Mouse (Mus musculus): ENCODE results near the gene 3110070M22Rik. TPM values are rescaled to one million over a fixed set of nuclear protein-coding genes. Genes with fewer than 3 reads are reported as not detected.

3110070M22Rik gene
- polyA plus RNA-seq (2021; fragmentation: Nextera tagmentation): 3.8 and 4.6 TPM in 2 replicates
- long read RNA-seq, experiment 1, partial matches to known transcripts: 0 of 4 reads
- long read RNA-seq, experiment 1, other reads (novel, unspliced or antisense): 1 of 4 reads
- long read RNA-seq, experiment 2, partial matches to known transcripts: 0 of 3 reads
- long read RNA-seq, experiment 2, other reads (novel, unspliced or antisense): 0 of 3 reads

DNA sequence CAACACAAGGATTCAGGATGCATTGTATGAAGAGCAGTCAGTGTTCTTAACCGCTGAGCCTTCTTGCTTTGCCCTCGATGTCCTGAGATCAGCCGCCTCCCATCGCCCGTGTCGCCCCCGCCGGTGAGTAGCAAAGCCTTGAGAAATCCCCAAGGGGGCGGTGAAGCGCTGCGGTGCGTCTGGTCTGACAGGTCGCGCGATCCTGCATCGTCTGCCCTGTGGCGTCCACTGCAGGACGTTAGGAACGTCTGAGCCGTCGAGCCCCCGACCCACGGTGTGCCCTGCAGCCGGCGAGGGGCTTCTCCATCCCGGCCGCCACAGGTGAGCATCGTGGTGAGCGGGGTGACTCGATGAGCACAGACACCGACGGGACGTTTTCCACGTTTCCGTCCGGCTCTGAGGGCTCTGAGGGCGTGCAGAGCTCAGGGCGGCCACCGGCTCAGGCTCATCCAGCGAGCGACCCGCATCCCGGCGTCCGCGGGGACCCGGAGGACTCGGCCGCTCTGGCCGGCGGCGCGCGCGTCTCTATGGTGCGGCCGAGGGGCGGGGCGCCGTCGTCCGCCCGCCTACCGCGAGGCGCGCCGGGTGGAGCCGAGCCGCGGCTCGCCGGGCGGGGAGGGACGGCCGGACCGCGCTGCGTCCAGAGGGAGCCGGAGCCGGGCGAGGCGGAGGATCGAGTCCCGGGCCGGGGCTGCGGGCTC is at the start of gene 3110070M22Rik, which contains the start of gene Tmem267:
3110070M22Rik (minus strand) TSS at position 504 of the 701 bp plus-strand sequence.
Tmem267 (plus strand) TSS at position 160 of the 701 bp plus-strand sequence.

DNA sequence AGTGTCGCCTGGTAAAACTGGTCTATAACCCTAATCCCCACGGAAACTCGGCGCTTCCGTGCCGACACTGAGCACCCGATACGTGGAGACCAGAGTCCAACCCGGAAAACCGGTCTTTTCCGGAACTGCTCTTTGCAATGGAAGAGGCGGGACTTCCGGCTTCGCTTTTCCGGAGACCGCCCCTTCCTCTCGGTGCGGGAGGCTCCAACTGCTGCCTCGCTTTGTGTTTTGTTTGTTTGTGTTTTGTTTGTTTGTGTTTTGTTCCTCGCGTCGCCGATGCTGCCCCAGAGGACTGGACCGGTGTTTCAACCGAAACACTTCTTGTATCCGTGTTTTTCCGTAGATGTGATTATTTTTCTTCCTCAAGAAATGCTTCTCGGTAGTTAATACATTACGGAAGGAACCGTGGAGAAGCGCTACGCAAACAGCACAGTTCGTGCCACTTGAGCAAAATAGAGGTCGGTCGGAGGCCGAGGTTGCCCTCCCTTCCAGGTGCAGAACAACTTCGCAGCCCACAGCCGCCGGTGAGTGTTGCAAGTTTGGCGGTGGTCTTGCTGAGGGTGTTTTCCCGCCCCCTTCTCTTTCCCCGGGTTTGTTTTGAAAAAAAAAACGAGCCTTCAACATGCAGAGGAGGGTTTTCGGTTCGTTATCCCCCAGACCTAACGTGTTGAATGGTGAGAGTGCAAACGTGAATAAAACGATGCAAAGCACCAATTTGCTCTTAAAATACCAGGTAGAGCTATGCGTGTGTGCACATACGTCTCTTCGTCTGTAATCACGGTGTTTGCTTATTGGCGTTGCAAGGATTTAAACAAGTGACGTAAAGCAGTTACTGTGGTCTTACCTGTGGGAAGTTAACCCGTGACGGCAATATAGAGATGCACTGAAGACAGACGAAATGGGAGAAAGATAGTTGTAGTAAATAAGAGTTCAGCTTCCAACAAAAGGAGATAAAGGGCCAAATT is 25.3 kb downstream of the 3110070M22Rik start, which contains the start of gene 4833420G17Rik:
4833420G17Rik (plus strand) TSS at position 173 of the 965 bp plus-strand sequence.

Other genes with a start within 250 kb of the 3110070M22Rik start
- gene Paip1, start 59.8 kb downstream of the 3110070M22Rik start, polyA plus RNA-seq (2021; fragmentation: Nextera tagmentation): 108 and 177 TPM in 2 replicates
- 22.5 and 26.6 TPM in 2 replicates for gene 4833420G17Rik, start 25.6 kb downstream of the 3110070M22Rik start, polyA plus RNA-seq (2021; fragmentation: Nextera tagmentation)
- gene Tmem267, start 344 bp downstream of the 3110070M22Rik start, polyA plus RNA-seq (2021; fragmentation: Nextera tagmentation): 8.5 and 11.5 TPM in 2 replicates
- gene Ccl28, start 135.4 kb upstream of the 3110070M22Rik start, polyA plus RNA-seq (2021; fragmentation: Nextera tagmentation): 0.15 and 0.29 TPM in 2 replicates
- 176 and 180 TPM in 2 replicates for gene Hmgcs1, start 202.0 kb upstream of the 3110070M22Rik start, polyA plus RNA-seq (2021; fragmentation: Nextera tagmentation)